Mouse (Mus musculus): Measurements from ENCODE around the gene Fgfr2. TPM values are rescaled to one million over a fixed set of nuclear protein-coding genes. Genes with fewer than 3 reads are reported as not detected.
A peak's percentile ranks its signal among the peaks of the same experiment; 100 is the strongest.

Gene Fgfr2
- polyA plus RNA-seq, 1 experiment from 2014 or later: 11.4 TPM

- no peak overlapping the region for H3K9ac ChIP-seq (ENCODE audit: low read depth, low read length)
- no peak overlapping the region for H3K4me3 ChIP-seq (ENCODE audit: low read depth, low read length)
- H3K36me3 ChIP-seq (ENCODE audit: control insufficient read depth, insufficient read depth): no peaks in the 10 kb centered on the region
- H3K27ac ChIP-seq (ENCODE audit: low read length): peak overlapping the region; percentile 76
- peaks cover 3% of the 10 kb centered on the region; the same call in 1 of the 2 replicates for H3K4me1 ChIP-seq (ENCODE audit: control insufficient read depth, low read depth, low read length)
- peak; percentile 83 for ATAC-seq (ENCODE audit: low read depth)
- no peak overlapping the region for H3K4me2 ChIP-seq (ENCODE audit: low read depth, low read length)
- WGBS (ENCODE audit: insufficient replicate concordance): 51% methylated on average over 3 of the region's 3 CpGs
- H3K9me3 ChIP-seq (replicated peaks; ENCODE audit: control insufficient read depth, low read length): no peaks in the 10 kb centered on the region
- no peaks in the 10 kb centered on the region for H3K27me3 ChIP-seq (ENCODE audit: control insufficient read depth, insufficient read depth, low read depth, low read length)
These were observed 2897.9 kb downstream of the Fgfr2 start for GRCm38 (mm10) chr7:130225227-130225626.

GRCm38 (mm10) chr7:130222633-130223354, 2900.4 kb downstream of the Fgfr2 start:
- peak overlapping the region; percentile 66 for H3K27ac ChIP-seq (ENCODE audit: low read length)
- no peaks in the 10 kb centered on the region for H3K9me3 ChIP-seq (replicated peaks; ENCODE audit: control insufficient read depth, low read length)
- H3K4me3 ChIP-seq (ENCODE audit: low read depth, low read length): no peak overlapping the region
- ATAC-seq (ENCODE audit: low read depth): peak; percentile 71
- H3K27me3 ChIP-seq (ENCODE audit: control insufficient read depth, insufficient read depth, low read depth, low read length): no peaks in the 10 kb centered on the region
- peaks cover 3% of the 10 kb centered on the region; the same call in 1 of the 2 replicates for H3K4me1 ChIP-seq (ENCODE audit: control insufficient read depth, low read depth, low read length)
- no peak overlapping the region for H3K4me2 ChIP-seq (ENCODE audit: low read depth, low read length)
- WGBS (ENCODE audit: insufficient replicate concordance): 53% methylated on average over 8 of the region's 8 CpGs
- H3K9ac ChIP-seq (ENCODE audit: low read depth, low read length): no peak overlapping the region
- no peaks in the 10 kb centered on the region for H3K36me3 ChIP-seq (ENCODE audit: control insufficient read depth, insufficient read depth)

GRCm38 (mm10) chr7:130221661-130222387, 2901.3 kb downstream of the Fgfr2 start:
- Histone ChIP-seq H3K4me1 (ENCODE audit: control insufficient read depth, low read depth, low read length) (peaks cover 3% of the 10 kb centered on the region; the same call in 1 of the 2 replicates), H3K4me2 (ENCODE audit: low read depth, low read length) (no peak overlapping the region), H3K4me3 (ENCODE audit: low read depth, low read length) (no peak overlapping the region), H3K36me3 (ENCODE audit: control insufficient read depth, insufficient read depth) (no peaks in the 10 kb centered on the region), H3K9me3 (replicated peaks; ENCODE audit: control insufficient read depth, low read length) (no peaks in the 10 kb centered on the region), H3K27me3 (ENCODE audit: control insufficient read depth, insufficient read depth, low read depth, low read length) (no peaks in the 10 kb centered on the region), H3K27ac (ENCODE audit: low read length) (0 out of 2 replicates have a peak overlapping the region, but pooled peaks have one; percentile 25), H3K9ac (ENCODE audit: low read depth, low read length) (no peak overlapping the region)
- 73% methylated on average over 17 of the region's 17 CpGs for WGBS (ENCODE audit: insufficient replicate concordance)
- ATAC-seq (ENCODE audit: low read depth): no peak

- WGBS (ENCODE audit: insufficient replicate concordance): 75% methylated on average over 4 of the region's 4 CpGs
- no peak overlapping the region for H3K27ac ChIP-seq (ENCODE audit: low read length)
These were observed 2902.5 kb downstream of the Fgfr2 start for GRCm38 (mm10) chr7:130220627-130221026.

GRCm38 (mm10) chr7:130219844-130220243, 2903.3 kb downstream of the Fgfr2 start:
- Histone ChIP-seq H3K36me3 (ENCODE audit: control insufficient read depth, insufficient read depth) (no peaks in the 10 kb centered on the region), H3K27me3 (ENCODE audit: control insufficient read depth, insufficient read depth, low read depth, low read length) (no peaks in the 10 kb centered on the region), H3K4me3 (ENCODE audit: low read depth, low read length) (no peak overlapping the region), H3K4me2 (ENCODE audit: low read depth, low read length) (no peak overlapping the region), H3K27ac (ENCODE audit: low read length) (no peak overlapping the region), H3K4me1 (ENCODE audit: control insufficient read depth, low read depth, low read length) (peaks cover 3% of the 10 kb centered on the region; the same call in 1 of the 2 replicates), H3K9me3 (replicated peaks; ENCODE audit: control insufficient read depth, low read length) (no peaks in the 10 kb centered on the region), H3K9ac (ENCODE audit: low read depth, low read length) (no peak overlapping the region)
- peak; percentile 67 for ATAC-seq (ENCODE audit: low read depth)
- WGBS (ENCODE audit: insufficient replicate concordance): 51% methylated on average over 4 of the region's 4 CpGs

More at GRCm38 (mm10) chr7:130220627-130221026, 2902.5 kb downstream of the Fgfr2 start:
- no peak for ATAC-seq (ENCODE audit: low read depth)
- H3K4me1 ChIP-seq (ENCODE audit: control insufficient read depth, low read depth, low read length): peaks cover 3% of the 10 kb centered on the region; the same call in 1 of the 2 replicates
- H3K27me3 ChIP-seq (ENCODE audit: control insufficient read depth, insufficient read depth, low read depth, low read length): no peaks in the 10 kb centered on the region
- H3K4me2 ChIP-seq (ENCODE audit: low read depth, low read length): no peak overlapping the region
- no peak overlapping the region for H3K9ac ChIP-seq (ENCODE audit: low read depth, low read length)
- H3K9me3 ChIP-seq (replicated peaks; ENCODE audit: control insufficient read depth, low read length): no peaks in the 10 kb centered on the region
- H3K36me3 ChIP-seq (ENCODE audit: control insufficient read depth, insufficient read depth): no peaks in the 10 kb centered on the region
- no peak overlapping the region for H3K4me3 ChIP-seq (ENCODE audit: low read depth, low read length)

GRCm38 (mm10) chr7:130216272-130216671, 2906.9 kb downstream of the Fgfr2 start:
- H3K27me3 ChIP-seq (ENCODE audit: control insufficient read depth, insufficient read depth, low read depth, low read length): no peaks in the 10 kb centered on the region
- no peaks in the 10 kb centered on the region for H3K9me3 ChIP-seq (replicated peaks; ENCODE audit: control insufficient read depth, low read length)
- H3K36me3 ChIP-seq (ENCODE audit: control insufficient read depth, insufficient read depth): no peaks in the 10 kb centered on the region
- no peak overlapping the region for H3K27ac ChIP-seq (ENCODE audit: low read length)
- no peak for ATAC-seq (ENCODE audit: low read depth)
- H3K4me2 ChIP-seq (ENCODE audit: low read depth, low read length): no peak overlapping the region
- 50% methylated on average over 4 of the region's 4 CpGs for whole genome bisulfite sequencing (ENCODE audit: insufficient replicate concordance)
- no peak overlapping the region for H3K9ac ChIP-seq (ENCODE audit: low read depth, low read length)
- peaks cover 3% of the 10 kb centered on the region for H3K4me1 ChIP-seq (ENCODE audit: control insufficient read depth, low read depth, low read length)
- H3K4me3 ChIP-seq (ENCODE audit: low read depth, low read length): no peak overlapping the region

- no peaks in the 10 kb centered on the region for H3K27me3 ChIP-seq (ENCODE audit: control insufficient read depth, insufficient read depth, low read depth, low read length)
- H3K27ac ChIP-seq (ENCODE audit: low read length): no peak overlapping the region
- no peak for ATAC-seq (ENCODE audit: low read depth)
- no peak overlapping the region for H3K9ac ChIP-seq (ENCODE audit: low read depth, low read length)
- no peaks in the 10 kb centered on the region for H3K36me3 ChIP-seq (ENCODE audit: control insufficient read depth, insufficient read depth)
- H3K4me2 ChIP-seq (ENCODE audit: low read depth, low read length): no peak overlapping the region
- no peaks in the 10 kb centered on the region for H3K9me3 ChIP-seq (replicated peaks; ENCODE audit: control insufficient read depth, low read length)
- 52% methylated on average over 21 of the region's 21 CpGs for WGBS (ENCODE audit: insufficient replicate concordance)
- H3K4me3 ChIP-seq (ENCODE audit: low read depth, low read length): no peak overlapping the region
- H3K4me1 ChIP-seq (ENCODE audit: control insufficient read depth, low read depth, low read length): peaks cover 3% of the 10 kb centered on the region
These were observed 2907.6 kb downstream of the Fgfr2 start for GRCm38 (mm10) chr7:130215348-130216252.

GRCm38 (mm10) chr7:130213156-130213555, 2910.0 kb downstream of the Fgfr2 start:
- H3K27ac ChIP-seq (ENCODE audit: low read length): no peak overlapping the region
- H3K9ac ChIP-seq (ENCODE audit: low read depth, low read length): no peak overlapping the region
- no peaks in the 10 kb centered on the region; the same call in none of the 2 replicates for H3K4me1 ChIP-seq (ENCODE audit: control insufficient read depth, low read depth, low read length)
- no peaks in the 10 kb centered on the region for H3K9me3 ChIP-seq (replicated peaks; ENCODE audit: control insufficient read depth, low read length)
- H3K4me2 ChIP-seq (ENCODE audit: low read depth, low read length): no peak overlapping the region
- no peaks in the 10 kb centered on the region for H3K36me3 ChIP-seq (ENCODE audit: control insufficient read depth, insufficient read depth)
- WGBS (ENCODE audit: insufficient replicate concordance): 74% methylated on average over 5 of the region's 5 CpGs
- no peaks in the 10 kb centered on the region for H3K27me3 ChIP-seq (ENCODE audit: control insufficient read depth, insufficient read depth, low read depth, low read length)
- no peak for ATAC-seq (ENCODE audit: low read depth)
- H3K4me3 ChIP-seq (ENCODE audit: low read depth, low read length): no peak overlapping the region
